Mouse (Mus musculus): Measurements from ENCODE around the gene Slit3.

The Slit3 gene

GRCm38 (mm10) chr11:35566686-35567085 lies 445.7 kb downstream of the Slit3 start:
- in situ Hi-C loops (cut with MseI, MboI) = no loop called here

- in situ Hi-C loops (cut with MseI, MboI) = no loop called here
Measured at GRCm38 (mm10) chr11:35569126-35569916, 448.3 kb downstream of the Slit3 start.

DNA sequence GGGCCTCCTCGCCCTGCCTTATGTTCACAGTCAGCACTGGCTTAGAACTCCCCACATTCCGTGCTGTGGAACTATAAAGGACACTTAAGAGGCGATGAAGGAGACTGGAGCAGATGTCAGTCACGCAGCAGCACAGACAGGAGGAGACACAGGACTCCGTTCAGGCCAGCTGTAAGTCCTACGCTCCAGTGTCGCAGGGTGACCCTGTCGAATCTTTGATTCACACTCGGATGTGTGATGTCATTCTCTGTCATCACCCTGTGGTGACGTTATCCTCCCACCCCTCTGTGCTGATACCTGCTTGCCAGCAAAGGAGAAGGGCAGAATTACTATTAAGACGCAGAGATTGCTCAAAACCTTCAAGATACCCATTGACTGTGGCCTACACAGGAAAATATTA lies 448.9 kb downstream of the Slit3 start:
- in situ Hi-C loops (cut with MseI, MboI) = no loop called here

DNA sequence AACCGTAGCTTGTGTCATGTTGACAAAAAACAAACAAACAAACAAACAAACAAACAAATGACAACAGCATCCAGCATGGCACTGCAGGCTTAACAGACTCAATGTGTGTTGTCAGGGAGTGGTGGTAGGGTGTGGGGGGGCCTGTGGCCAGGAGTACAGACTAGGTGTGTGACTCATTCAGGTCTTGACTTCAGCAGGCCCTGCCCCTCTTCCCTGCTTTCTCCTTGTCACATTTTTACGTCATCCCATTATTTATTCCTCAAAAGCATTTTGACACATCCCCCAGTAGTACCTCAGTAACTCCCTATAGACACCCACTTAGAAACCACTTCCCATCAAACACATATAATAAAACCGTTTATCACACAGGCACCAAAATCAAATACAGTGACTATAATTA lies 450.9 kb downstream of the Slit3 start:
- in situ Hi-C loops (cut with MseI, MboI) = no loop called here

DNA sequence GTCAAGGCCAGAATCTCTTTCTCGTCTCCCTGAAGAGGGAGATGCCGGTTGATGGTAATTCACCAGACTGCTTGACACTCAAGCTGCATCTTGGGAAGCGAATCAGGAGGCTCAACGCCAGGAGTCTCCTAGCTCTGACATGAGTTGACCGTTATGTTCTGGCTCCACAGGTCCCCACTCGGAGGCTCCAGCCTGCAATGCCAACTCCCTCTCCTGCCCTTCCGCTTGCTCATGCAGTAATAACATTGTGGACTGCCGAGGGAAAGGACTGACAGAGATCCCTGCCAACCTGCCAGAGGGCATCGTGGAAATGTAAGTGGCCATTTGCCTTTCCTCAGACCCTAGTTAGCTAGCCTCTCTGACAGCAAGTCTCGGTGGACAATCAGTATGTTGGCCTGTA lies 457.8 kb downstream of the Slit3 start:
- in situ Hi-C loops (cut with MseI, MboI) = no loop called here

DNA sequence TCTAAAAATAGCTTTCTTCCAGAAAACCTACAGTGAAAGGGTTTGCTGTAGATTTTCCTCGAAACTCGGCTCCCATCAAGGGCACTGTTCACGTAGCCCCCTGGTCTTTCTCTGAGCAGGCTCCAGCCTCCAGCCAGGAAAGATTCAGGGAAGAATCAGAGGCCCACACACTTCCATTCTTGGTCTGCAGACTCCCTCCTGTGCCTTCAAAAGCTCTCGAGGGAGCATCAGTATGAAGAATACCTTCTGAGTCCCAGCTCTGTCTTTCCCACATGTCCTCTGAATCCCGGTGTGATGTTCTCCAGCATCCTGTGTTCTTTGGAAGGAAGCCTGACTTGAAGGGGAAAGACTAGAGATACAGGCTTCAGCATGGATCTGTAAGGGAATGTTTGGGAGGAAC lies 461.6 kb downstream of the Slit3 start:
- in situ Hi-C loops (cut with MseI, MboI) = no loop called here

- in situ Hi-C loops (cut with MseI, MboI) = no loop called here
Measured at GRCm38 (mm10) chr11:35583633-35584032, 462.6 kb downstream of the Slit3 start.

DNA sequence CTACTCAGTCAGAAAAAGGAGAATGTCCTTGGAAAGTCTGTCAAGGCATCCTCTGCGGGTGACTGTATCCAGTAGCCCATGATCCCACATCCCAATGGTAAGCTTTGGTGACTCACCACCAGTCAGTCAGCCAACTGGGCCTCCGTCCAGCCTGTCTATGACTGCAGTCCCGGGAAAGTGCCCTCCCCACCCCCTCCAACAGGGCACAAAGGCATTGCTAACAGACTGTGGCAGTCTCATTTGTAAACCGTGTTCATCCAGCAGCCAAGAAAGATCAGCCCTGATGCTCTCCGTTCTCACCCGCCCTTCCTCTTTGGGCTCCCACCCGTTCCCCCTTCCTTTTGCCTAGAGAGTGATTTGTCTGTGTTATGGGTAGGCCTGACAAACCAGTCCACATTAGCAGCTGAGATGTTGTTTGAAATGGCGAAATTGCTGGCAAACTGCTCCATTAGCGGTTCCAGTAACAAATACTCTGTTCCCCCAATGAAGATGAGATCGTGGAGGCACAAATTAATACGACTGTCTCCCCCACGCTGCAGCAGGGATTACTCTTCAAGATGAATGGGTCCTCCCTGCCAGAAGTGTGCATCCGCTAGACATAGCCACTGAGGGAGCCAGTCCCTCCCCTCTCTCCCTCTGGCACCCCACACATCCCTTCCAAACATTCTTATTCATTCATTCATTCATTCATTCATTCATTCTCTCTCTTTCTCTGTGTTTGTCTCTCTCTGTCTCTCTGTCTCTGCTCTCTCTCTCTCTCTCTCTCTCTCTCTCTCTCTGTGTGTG lies 466.3 kb downstream of the Slit3 start:
- in situ Hi-C loops (cut with MseI, MboI) = no loop called here

DNA sequence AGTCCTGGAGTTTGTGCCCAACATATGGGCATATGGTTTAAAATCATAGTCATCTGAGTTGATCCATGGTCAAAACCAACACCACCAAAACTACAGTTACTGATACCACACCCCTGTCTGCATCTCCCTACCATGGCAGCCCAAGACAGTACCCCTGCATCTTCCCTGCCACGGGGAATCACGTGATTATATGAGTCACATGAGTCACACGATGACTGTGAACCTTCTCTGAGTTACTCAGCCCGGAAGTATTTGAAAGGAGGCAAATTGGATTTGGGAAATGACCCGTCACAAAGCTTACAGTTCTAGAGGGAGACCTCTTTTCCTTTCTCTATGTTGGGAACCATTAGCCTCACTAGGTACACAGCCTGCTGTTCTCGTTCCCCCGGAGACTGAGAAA lies 468.9 kb downstream of the Slit3 start:
- in situ Hi-C loops (cut with MseI, MboI) = no loop called here

DNA sequence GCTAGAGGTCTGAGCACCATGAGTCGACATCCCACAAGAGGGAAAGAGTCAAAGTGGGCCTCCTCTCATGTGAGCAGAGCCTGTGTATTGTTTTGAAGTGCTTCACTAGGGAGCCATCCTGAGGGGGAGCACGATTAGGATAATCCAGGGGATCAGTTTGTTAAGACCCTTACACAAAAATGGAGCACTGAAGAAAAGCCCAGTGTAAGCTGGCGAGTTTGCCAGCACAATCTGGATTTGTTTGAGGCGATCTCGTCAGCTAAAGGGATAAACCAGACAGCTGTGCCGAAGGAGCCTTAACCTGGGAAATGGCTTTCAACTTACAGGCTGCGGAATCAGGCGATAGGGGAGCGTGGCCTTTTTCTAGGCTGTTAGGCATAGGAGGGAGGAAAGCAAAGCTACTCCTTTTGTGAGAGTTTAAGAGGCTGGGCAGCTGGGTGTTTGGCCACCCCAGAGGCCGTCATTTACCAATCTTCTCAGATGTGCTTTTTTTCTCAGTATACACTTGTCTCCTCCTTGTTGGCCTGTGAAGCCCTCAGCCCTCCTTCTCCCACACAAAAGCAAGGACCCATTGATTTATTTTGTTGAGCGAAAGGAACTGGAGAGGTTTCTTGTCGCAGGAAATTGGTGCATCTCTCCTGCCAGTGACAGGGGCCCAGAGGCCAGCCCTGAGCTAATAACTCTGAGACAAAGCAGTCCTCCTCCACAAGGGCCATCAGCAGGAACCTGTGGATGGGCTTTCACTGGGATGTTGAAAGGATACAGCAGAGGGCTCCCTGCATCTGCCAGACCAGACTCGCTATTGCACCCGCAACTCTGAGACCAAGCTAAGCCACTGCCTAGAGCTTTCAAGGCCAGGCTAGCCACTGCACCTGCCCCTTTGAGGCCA lies 472.4 kb downstream of the Slit3 start:
- in situ Hi-C loops (cut with MseI, MboI) = no loop called here

- in situ Hi-C loops (cut with MseI, MboI) = no loop called here
Measured at GRCm38 (mm10) chr11:35596064-35596463, 475.0 kb downstream of the Slit3 start.

DNA sequence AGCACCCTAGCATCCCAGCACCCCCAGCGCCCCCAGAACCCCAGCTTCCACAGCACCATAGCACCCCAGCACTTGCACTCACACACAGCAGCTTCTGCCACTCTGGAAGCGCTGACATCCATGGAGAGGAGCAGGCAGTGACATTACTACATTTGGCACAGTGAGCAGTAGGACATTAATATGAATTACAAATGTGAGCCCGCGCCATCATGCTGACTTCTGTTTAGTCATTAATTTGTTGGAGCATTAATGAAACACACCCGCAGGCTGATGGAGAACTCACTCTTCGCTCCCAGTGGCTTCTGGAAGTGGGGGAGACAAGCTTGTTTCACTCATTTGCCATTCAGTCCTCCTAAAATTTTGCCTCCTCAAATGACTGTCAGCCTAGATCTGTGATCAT lies 476.9 kb downstream of the Slit3 start:
- in situ Hi-C loops (cut with MseI, MboI) = no loop called here

- in situ Hi-C loops (cut with MseI, MboI) = no loop called here
Measured at GRCm38 (mm10) chr11:35598732-35599131, 477.7 kb downstream of the Slit3 start.

- in situ Hi-C loops (cut with MseI, MboI) = no loop called here
Measured at GRCm38 (mm10) chr11:35601652-35602240, 480.7 kb downstream of the Slit3 start.

DNA sequence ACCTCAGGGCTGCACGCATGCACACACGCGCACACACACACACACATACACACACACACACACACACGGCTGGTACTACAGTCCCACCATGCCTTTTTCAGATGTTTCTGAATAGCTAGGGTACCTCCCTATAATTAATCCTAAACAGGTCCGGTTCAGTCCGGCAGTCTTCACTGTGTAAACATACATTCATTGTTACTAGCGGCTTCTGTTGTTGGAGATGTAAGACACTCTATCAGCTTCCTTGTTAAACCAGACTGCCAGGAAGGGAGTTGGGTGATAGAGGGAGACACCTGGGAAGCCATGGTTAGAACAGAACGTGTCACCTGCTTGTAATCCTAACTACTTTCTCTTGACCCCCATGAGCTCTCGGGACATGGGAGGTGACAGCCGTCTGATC lies 481.6 kb downstream of the Slit3 start:
- in situ Hi-C loops (cut with MseI, MboI) = no loop called here

DNA sequence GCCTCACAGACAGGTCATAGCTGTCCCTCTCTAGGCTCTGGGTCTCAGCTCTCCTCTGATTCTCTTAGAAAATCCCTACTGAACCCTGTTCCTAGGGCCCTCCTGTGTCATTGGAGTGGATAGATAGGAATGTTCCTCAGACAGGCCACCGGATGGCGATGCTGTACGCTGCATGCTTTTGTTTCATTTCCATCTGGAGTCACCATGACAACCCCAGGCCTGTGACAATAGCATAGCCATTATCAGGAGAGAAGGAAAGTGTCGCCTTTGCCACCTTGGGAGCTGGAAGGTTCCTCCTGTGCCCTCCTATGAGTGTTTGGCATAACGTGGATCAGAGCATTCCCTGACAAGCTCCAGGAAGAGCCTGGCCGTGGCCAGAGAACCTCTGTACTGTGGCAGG lies 482.9 kb downstream of the Slit3 start:
- in situ Hi-C loops (cut with MseI, MboI) = no loop called here

GRCm38 (mm10) chr11:35604848-35605790 lies 484.1 kb downstream of the Slit3 start:
- in situ Hi-C loops (cut with MseI, MboI) = no loop called here

GRCm38 (mm10) chr11:35607191-35607590 lies 486.2 kb downstream of the Slit3 start:
- in situ Hi-C loops (cut with MseI, MboI) = no loop called here

- in situ Hi-C loops (cut with MseI, MboI) = no loop called here
Measured at GRCm38 (mm10) chr11:35608794-35609193, 487.8 kb downstream of the Slit3 start.

DNA sequence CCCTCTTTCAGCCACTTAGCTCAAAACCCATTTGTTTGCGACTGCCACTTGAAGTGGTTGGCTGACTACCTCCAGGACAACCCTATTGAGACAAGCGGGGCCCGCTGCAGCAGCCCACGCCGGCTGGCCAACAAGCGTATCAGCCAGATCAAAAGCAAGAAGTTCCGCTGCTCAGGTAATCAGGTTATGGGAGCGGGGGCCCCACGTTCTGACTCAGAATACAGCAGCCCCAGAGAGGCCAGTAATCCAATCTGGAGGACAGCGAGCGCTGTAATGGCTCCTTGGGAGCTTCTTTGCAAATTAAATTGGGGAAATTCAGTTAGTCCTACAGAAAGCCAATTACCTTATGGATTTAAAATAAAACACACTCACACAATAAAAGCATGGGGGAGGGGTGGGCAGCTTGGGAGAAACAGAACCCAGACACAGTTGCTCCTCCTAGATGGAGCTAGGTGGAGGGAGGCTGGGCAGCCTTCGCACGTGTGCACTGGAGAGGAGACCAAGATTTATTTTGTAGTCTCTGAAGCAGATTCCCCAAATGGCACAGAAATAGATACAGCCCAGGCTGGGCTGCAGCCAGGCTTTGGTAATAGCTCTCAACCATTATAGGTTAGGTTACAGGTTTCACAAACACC lies 491.4 kb downstream of the Slit3 start:
- in situ Hi-C loops (cut with MseI, MboI) = no loop called here
